Mouse (Mus musculus): ENCODE data around the gene Gm49322.

The Gm49322 gene

GRCm38 (mm10) chr10:80583047-80583446, 22.8 kb upstream of the Gm49322 start:
- CTCF ChIA-PET, result no interaction called here

- CTCF ChIA-PET, result interaction anchor here (0.6 to 0.9 kb wide), 2 partner anchors 87 to 151 kb away, joined by 3 to 18 read pairs; no protein-coding TSS in a partner anchor
These were observed 21.8 kb upstream of the Gm49322 start for GRCm38 (mm10) chr10:80584045-80584488.

DNA sequence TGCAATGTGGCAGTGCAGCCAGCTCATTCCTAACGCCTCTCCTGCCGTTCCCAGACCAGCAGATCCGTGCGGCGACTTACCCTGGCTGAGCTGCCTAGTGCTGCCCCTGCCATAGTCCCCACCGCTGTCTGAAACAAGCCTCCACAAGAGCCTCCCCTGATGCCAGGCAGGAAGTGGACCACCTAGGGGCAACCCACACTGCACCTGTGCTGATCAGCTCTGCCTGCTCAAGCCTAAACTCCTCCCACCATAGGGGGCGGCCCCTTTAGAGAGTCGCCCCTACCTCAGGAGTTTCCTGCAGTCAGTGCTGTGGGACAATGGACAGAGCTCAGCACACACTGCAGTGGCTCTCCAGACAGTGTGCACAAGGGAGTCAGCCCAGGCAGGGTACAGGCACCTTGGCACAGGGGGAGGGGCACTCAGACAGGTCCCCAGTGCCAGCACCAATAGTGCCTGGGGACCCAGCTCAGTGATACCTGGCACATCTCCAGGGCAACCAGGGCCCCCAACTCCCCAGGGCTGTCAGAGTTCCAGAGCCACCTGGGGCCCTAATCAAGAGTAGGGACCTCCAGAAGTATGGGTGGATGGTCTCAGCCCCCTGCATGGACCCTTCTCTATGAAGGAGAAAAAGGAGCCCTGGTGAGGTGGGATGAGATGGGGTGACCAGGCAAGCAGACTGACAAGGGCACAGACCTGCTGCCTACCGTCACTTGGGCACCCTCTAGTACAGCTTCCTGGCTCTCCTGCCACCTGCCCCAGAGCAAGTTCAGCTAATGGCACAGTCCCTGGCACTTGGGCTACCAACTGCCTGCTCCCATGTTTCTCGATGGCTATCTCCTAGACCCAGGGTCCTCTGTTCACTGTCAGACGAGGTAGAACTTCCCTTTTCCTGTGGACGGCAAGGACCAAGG, 20.9 kb upstream of the Gm49322 start:
- CTCF ChIA-PET, result interaction anchor here (0.5 to 0.9 kb wide), 3 partner anchors 33 to 150 kb away, joined by 3 to 18 read pairs (median 4); no protein-coding TSS in a partner anchor

DNA sequence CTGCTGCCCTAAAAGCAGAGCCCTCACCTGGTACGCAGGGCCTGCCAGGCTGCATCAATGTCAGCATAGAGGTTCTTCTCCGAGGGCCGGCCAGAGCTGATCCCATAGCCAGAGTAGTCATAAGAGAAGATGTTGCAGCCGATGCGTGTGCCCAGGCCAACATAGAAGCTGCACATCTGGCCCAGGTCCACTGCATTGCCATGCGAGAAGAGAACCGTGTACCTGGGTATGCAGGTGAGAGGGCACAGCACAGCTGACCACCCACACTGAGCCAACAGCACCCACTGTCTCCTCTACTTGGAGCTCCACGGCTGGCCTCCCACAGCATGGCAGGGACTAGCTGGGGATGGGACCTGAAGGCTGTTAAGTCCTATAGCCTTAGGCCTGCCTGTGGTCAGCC, 20.2 kb upstream of the Gm49322 start:
- CTCF ChIA-PET, result interaction anchor here (0.5 kb wide), 1 partner anchor 33 kb away, joined by 4 read pairs; no protein-coding TSS in a partner anchor

- CTCF ChIA-PET, result interaction anchor here (0.6 kb wide), 1 partner anchor 56 kb away, joined by 3 read pairs; no protein-coding TSS in a partner anchor
These were observed 19.2 kb upstream of the Gm49322 start for GRCm38 (mm10) chr10:80586407-80587304.

GRCm38 (mm10) chr10:80587305-80587657, 18.5 kb upstream of the Gm49322 start:
- CTCF ChIA-PET, result no interaction called here

DNA sequence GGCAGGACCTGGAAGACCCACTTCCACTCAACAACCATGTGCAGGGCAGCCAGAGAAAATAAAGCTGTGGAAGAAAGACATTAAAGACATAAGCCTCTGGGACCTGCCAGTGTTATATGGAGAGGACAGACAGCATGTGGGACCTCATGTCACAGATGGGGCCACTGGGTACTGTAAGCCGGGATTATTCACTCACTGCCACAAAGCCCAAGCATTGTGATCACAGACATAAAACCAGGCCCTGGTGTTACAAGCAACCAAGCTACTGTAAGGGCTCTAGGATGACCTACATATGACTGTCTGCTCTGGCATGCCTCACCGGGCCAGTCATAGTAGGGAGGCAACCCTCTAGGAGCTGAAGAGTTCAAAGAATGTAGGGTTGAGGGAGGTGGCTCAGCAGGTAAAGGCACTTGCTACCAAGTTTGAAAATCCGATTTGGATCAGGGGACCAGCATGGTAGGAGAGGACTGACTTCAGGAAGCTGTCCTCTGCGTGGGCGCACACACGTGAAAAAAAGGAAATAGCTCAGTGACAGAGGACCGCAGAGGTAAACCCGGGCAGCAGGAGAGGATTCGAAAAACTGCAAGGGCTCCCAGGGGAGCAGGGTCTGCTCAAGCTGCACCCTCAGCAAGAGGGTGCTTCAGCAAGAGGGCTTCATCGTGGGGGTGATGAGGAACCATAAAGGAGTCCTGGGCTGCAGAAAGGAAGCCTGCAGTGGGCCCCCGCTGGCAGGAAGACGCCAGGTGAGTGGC, 16.5 kb upstream of the Gm49322 start:
- CTCF ChIA-PET, result interaction anchor here (0.6 kb wide), 1 partner anchor 22 kb away, joined by 3 read pairs; no protein-coding TSS in a partner anchor

- CTCF ChIA-PET, result interaction anchor here (0.6 kb wide), 1 partner anchor 23 kb away, joined by 3 read pairs; no protein-coding TSS in a partner anchor
These were observed 15.7 kb upstream of the Gm49322 start, which contains the start of gene Abhd17a for GRCm38 (mm10) chr10:80589879-80590854. TSS of gene Abhd17a (minus strand) at chr10:80590341.

- CTCF ChIA-PET, result no interaction called here
These were observed 9.5 kb upstream of the Gm49322 start for GRCm38 (mm10) chr10:80596318-80596717.

DNA sequence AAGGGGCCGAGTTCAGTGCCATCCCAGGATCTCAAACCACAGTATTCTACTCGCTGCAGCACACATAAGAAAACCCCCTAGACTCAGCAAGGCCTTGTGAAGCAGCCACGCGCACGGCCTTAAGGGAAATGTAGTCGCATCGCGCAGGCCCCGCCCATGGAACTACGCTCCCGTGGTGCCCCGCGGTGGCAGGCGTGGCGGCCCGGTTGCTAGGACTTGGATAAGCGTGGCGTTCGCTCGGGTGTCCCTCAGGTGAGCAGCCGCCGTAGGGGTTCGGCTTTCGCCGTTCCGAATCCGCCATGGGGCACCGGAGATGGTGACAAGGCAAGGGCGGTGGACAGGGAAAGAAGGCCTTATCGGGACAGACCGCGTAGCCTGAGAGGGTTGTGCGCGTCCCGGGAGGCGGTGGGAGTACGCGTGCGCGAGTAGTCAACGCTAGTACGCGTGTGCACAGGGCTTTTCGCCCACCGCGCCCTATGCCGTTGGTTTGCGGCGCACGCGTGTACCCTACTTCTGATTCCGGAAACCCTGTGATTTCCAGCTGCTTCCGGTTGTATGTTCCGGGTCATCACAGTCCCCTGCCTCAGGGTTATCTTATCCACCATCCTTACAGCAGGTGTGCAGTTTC, 3.0 kb upstream of the Gm49322 start, which contains the start of the genes Scamp4 and Adat3:
TSS of gene Scamp4 (plus strand) at position 175 of the 628 bp plus-strand sequence.
TSS of gene Adat3 (plus strand) at position 183 of the 628 bp plus-strand sequence.
- CTCF ChIA-PET, result interaction anchor here (0.6 to 0.7 kb wide), 3 partner anchors 15 to 284 kb away, joined by 3 to 7 read pairs (median 3); no protein-coding TSS in a partner anchor

DNA sequence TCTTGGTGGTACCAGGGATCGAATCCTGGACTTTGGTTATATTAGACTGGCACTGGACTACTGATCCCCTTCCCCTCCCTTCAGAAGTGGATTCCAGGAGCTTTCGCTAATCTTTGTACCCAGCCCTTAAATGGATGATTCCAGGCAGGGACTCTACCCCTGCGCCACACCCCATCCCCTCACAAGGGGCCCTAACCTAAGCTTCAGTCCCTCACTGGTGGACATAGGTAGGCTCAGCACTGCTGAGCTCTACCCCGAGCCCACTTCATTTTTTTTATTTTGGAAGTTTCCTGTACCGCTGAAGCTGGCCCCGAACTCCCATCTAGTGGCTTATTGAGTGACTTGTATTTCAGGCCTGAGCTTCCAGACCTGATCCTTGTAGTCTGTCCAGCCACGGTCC, 2.5 kb upstream of the Gm49322 start:
- CTCF ChIA-PET, result interaction anchor here (0.6 to 0.7 kb wide), 3 partner anchors 15 to 284 kb away, joined by 3 to 7 read pairs (median 3); no protein-coding TSS in a partner anchor

DNA sequence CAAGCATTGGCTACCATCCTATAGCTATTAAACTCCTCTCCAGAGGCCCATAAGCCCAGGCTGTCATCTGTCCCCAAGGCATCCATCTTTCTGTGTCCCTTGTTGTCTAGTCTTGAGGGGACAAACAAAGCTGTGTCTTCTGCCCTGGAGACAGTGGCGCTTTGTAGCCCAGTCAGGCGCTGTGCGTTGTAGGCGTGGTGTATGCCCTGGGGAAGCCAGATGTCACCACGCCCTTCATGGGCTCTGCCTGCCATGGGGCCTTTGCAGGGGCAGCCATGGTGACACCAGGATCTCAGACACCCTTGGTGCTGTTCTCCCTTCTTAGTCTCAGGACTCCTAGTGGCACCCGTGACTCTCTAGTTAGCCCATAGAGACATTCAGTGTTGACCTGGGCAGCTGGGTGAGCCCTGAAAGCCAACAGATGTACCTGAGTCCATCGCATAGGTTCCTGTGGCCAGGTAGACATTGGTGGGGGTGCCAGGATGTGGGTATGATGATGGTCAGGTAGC, 1.8 kb upstream of the Gm49322 start:
- CTCF ChIA-PET, result no interaction called here

DNA sequence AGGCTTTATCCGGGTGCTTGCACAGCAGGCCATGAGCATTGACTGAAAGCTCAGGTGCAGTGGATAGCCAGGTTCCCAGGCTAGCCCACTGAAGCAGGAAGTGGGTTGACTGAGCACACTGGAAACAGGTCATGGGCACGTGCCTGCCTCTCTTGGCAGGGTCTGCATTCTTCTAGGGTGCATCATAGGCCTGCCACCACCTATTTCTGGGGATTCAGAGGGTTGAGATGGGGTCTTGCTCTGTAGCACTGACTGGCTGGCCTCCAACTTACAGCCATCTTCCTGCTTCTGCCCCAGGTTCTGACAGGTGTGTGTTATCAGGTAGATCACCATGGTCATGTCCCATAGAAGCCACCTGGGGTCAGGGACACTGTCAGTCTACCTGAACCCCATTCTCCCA, 833 bp upstream of the Gm49322 start:
- CTCF ChIA-PET, result no interaction called here

- CTCF ChIA-PET, result no interaction called here
These were observed 485 bp downstream of the Gm49322 start for GRCm38 (mm10) chr10:80606306-80606705.

DNA sequence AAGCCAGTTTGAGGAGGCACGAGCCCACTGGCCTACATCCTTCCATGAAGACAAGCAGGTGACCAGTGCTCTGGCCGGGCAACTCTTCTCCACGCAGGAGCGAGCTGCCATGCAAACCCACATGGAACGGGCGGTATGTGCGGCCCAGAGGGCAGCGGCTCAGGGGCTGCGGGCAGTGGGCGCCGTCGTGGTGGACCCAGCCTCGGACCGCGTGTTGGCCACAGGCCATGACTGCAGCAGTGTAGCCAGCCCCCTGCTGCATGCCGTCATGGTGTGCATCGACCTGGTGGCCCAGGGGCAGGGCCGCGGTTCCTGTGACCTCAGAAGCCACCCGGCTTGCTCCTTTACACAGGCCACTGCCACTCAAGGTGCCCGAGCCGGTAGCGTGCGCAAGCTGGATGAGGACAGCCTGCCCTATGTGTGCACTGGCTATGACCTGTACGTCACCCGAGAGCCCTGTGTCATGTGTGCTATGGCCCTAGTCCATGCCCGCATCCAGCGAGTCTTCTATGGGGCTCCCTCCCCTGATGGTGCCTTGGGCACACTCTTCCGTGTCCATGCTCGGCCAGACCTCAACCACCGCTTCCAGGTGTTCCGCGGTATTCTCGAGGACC, 1.0 kb downstream of the Gm49322 start:
- CTCF ChIA-PET, result no interaction called here

DNA sequence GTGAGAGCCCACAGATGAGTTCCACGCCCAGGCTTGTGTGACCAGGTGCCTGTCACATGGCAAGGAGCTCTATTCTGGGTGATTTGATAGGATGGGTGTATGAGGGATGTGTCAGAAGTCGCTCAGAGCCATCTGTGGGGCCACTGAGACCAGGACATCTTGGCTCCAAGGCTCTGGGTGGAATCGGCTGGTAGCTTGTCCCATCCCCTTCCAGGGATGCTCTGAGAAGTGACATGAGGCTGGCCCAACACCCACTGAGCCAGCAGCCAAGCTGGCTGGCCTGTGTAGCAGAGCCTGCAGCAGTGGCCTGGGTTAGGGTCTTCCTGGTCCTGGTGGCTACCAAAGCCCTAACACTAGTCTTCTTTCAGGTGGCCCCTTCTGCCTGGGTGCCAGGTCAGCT, 2.6 kb downstream of the Gm49322 start:
- CTCF ChIA-PET, result interaction anchor here (0.6 kb wide), 1 partner anchor 109 kb away, joined by 3 read pairs; no protein-coding TSS in a partner anchor

DNA sequence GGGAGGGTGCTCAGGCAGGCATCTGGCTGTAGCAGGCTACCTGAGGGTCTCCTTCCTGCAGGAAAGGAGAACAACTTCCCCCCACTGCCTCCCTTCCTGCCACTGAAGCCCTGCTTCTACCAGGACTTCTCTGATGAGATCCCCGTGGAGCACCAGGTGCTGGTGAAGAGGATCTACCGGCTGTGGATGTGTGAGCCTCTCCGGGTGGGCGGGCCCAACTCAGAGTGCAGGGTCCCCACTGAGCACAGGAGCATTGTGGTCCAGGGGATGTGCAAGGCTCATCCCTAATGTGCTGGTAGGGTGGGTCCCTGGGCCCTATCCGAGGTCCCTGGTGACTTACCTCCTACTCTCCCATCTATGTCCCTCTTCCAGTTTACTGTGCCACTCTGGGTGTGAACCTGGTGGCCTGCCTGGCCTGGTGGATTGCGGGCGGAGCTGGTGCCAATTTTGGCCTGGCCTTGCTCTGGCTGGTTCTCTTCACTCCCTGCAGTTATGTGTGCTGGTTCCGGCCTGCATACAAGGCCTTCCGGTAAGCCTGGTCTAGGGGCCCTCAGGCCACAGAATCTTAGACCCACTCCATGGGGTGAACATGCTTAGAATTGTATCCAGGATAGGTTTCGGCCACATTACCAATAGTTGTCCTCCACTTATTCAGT, 3.6 kb downstream of the Gm49322 start:
- CTCF ChIA-PET, result no interaction called here

Data from spleen, embryonic (tissue).